Mouse (Mus musculus): ENCODE measurements around the gene Slc2a10.
A peak's percentile ranks its signal among the peaks of the same experiment; 100 is the strongest.

The Slc2a10 gene

DNA sequence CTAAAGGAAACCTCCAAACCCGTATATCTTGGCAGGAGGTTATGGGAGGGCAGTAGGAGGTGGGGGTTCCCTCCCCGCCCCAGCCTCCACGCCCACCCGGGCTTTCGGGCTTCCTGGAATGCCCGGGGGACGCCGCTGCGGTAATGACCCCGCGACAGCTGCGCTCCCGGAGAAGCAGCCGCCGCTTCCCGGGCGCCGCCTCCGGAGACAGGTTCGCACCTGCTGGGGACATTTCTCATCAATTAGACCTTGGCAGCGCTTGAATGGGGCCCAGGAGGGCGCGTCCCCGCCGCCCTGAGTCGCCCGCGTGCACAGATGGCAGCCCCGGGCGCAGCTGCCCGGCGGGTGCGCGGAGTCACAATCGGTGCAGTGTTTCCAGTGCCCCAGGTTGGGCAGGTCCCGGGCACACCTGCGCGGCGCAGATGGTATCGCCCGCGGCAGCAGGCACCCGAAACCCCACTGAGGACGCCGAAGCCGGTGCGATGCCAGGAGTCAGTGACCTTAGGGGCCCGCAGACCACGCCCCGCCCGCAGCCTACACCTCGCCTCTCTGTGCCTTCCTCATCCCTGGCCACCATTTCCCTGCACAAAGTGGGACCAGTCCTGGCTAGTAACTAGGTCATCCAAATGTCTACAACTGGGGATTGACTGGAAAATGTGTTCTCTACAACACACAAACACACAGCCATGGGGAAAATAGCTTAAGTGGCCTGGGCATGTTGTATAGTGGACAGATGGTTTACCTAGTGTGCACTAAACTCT lies 59.9 kb downstream of the Slc2a10 start:
- peak; percentile 14 to 47 for DNase-seq

DNA sequence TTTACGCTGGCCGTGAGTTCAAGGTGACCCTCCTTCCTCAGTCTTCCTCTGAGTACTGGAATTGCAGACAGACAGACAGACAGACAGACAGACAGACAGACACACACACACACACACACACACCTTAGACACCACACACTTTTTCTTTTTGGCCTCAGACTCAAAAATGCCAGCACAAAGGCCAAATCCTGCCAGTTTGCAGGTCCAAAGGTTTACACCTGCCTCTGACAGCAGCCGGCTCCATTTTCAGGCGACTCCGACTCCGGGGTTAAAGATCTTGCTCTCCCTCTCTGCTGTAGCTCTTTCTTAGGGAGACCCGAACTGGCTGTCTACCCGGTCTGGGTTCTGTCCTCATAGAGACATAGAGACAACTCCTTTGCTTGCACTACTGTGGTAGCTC lies 60.5 kb downstream of the Slc2a10 start:
- DNase-seq, result no peak

DNA sequence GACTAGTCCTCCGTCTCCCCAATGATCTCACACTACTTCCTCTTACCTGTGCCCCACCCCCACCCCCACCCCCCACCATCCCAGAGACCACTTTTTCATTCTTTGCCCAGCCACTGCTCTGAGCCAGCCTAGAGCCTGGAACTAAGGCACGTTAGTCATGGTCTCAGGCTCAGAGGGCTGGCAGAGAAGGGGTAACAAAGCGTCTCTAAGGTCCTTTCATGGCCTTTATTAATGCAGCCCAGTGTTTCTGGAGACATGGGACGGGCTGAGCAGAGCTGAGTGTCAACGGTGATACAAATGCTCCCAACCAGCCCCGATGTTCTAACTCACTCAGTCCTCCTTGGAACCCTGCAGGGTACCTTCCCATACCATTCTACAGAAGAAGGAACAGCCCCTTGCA lies 61.0 kb downstream of the Slc2a10 start:
- DNase-seq, result no peak

DNA sequence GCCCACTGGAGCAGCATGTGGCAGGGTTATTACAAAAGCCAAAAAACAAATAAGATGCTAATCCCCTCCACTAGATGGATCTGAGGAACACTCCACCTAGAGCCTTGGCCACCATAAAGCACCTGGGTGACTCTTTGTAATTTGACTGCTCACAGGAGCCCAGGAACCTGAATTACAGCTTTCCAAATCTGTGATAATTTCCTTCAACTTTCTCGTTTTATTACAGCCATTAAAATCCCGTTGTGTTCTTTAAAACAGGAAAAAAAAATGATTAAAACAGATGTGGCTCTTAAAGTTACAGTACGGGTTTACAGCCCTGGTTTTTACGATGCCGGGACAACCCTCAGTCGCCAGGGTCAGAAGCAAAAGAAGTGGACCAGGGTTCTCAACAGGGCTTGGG lies 63.3 kb downstream of the Slc2a10 start:
- DNase-seq, result no peak

DNA sequence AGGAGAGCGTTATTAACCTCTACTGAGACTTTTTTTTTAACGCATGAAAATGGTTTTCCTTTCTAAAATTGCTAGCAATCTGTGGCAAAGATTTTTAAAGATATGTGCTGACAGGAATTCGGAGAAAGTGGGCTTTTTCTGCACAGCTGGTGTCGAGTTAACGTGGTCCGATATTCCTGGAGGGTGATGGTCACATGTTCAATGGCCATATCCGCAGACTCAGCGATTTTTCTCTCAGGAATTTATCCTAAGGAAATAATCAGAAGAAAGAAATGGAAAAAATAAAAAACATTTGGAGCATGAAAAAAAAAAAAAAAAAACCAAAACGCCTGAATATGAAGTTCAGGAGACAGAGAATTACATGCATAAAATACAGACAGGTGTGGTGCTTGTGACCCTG lies 64.2 kb downstream of the Slc2a10 start:
- no peak for DNase-seq

DNA sequence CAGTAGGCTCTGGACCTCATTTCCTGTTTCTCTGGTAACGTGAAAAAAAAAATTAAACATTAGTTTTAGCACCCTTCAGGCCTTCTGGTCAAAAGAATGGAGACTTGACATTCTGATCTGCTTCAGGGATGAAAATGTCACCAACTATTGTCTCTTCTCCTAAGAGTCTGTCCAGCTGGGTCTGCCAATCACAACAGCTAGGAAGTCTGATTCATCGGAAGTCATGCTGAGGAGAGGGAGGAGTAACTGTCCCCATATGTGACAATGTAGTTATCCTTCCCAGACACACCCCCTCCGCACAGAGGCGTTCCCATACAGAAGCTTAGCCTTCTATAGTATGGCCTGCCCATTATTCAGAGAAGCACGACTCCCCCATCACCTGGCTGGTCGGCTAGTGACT lies 65.3 kb downstream of the Slc2a10 start:
- no peak for DNase-seq

All from thymus, postnatal 36 days (tissue).